Mouse (Mus musculus) cortical plate, adult 2 months (tissue): ENCODE measurements at regions not wholly inside any gene's neighbourhood (a gene's known extent, or its start where the extent isn't known, plus 50 kb on each side); places are given as distances from the start of the nearest gene placed in this dataset.

Experiments
- H3K27ac ChIP-seq: fragments of 200-500 bp; 2 replicates; pipeline ENCODE4 v1.5.1; 2012; ENCODE audit warnings: low read length, control low read depth, inconsistent platforms; ENCODE audit not compliant: insufficient read depth
- H3K4me1 ChIP-seq: fragments of 200-500 bp; 2 replicates; pipeline ENCODE4 v1.6.1; 2011; ENCODE audit warnings: low read length; ENCODE audit not compliant: control insufficient read depth, insufficient read depth
- H3K4me3 ChIP-seq: fragments of 200-500 bp; 2 replicates; pipeline ENCODE4 v1.5.1; 2011; ENCODE audit warnings: mild to moderate bottlenecking, low read length, control low read depth; ENCODE audit not compliant: insufficient read depth
- CTCF ChIP-seq: fragments of 200-500 bp; IDR thresholded peaks from 2 replicates; pipeline ENCODE4 v1.5.1; 2011; ENCODE audit warnings: mild to moderate bottlenecking, control low read depth, low read length; ENCODE audit not compliant: insufficient read depth; ENCODE audit errors: extremely low read depth
- POLR2A ChIP-seq: fragments of 200-500 bp; IDR thresholded peaks from 2 replicates; pipeline ENCODE4 v1.6.1; 2011; ENCODE audit warnings: mild to moderate bottlenecking, low read length, control low read depth; ENCODE audit not compliant: insufficient read depth; ENCODE audit errors: extremely low read depth

DNA sequence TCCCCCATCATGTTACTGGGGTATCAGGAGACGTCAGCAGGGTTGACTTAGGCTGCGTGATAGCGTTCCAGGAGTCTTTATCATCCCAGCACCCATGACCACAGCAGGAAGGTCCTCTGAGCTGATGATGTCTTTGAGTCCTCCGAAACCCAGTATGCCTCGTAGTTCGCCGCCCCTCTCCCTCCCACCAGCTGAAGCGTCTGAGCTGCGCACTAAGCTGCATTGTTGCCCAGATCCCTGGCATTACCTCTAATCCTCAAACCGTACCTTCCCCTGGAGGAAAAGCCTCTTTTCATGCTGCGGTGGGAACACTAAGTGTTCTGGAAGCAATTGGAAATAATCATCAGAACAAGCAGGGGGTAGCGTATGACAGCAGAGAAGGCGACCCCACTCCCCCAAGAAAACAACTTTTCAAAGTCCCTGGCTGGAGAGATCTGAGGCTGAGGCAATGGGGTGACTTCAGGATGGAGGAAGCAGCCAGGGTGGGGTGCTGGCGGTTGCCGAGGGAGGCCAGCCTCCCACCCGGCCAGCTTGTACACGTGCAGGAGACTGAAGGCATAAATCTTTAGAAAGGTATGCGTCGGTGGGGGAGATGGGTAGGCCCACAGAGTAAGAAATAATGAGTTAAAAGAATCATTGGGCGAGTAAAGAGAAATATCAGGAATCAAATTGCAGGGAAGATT lies 93.7 kb upstream of the Lrfn2 start:
- Histone ChIP-seq H3K4me1 (no peaks in the 10 kb centered on the region; the same call in 1 of the 2 replicates), H3K27ac (no peak overlapping the region), H3K4me3 (no peak overlapping the region)
- TF ChIP-seq CTCF (no peak), POLR2A (no peak)

DNA sequence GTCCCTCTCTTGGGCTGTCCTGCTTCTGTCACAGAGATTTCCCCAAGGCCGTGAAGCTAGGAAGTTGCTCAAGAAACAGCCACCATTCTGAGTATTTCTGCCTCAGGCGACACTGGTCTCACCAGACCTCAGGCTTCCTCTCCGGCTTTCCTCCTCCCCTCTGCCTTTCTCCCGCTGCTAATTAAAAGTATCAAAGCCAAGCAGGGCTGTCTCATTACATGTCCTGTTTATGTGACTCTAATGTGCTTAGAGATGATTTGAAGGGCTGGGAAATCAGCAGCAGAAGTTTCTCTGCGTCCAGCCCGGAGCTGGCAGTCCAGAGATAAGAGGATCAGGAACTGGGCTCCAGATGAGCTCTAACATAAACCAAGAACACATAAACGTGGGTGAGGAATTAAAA lies 84.3 kb upstream of the Lrfn2 start:
- H3K4me1 ChIP-seq, result no peaks in the 10 kb centered on the region
- no peak overlapping the region for H3K4me3 ChIP-seq
- no peak overlapping the region for H3K27ac ChIP-seq
- TF ChIP-seq CTCF (no peak), POLR2A (no peak)

- TF ChIP-seq CTCF (no peak), POLR2A (no peak)
- no peak overlapping the region for H3K27ac ChIP-seq
- H3K4me3 ChIP-seq, result no peak overlapping the region
- no peaks in the 10 kb centered on the region for H3K4me1 ChIP-seq
Observed at GRCm38 (mm10) chr17:48850910-48851309, 81.3 kb upstream of the Lrfn2 start.

DNA sequence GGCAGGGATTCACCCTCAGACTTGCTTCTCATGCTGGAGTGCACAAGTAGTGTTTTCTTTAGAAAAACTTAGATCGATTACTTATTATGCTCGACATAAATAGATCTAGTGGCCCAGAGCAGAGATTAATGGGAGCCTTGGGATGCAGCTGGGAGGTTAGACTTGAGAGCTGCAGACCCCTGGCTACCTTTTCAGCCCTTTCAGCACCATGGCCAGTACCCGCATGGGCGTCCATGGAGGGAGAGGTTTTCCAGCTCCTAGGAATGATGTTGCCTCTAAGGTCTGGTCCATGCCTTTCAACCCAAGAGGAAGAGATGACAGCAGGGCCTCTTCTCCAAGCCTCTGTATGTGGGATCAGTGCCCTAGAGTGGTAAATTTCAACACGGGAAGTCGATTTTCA lies 73.3 kb upstream of the Lrfn2 start:
- TF ChIP-seq POLR2A, result no peak
- TF ChIP-seq CTCF, result no peak
- Histone ChIP-seq H3K27ac (no peak overlapping the region), H3K4me1 (no peaks in the 10 kb centered on the region), H3K4me3 (no peak overlapping the region)

DNA sequence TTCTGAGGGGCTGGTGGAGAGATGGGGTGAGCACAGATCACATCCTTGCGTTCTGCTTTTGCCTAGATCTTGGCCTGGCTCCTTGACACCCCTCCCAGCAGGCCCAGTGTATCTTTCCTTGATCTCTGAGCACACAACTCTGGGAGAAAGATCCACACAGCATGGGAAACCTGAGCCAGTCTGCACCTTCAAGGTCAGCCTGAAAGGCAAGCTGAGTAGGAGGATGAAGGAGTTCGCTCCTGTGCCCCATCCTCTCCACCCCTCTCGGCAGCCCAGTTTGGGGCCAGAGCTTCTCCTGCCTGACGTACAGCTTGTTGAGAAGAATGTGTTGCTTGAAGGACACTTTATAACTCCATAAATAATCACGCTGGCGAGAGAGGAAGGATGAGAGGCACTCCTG lies 61.7 kb upstream of the Lrfn2 start:
- TF ChIP-seq POLR2A (no peak), CTCF (no peak)
- H3K4me3 ChIP-seq, result no peak overlapping the region
- H3K4me1 ChIP-seq, result no peaks in the 10 kb centered on the region
- no peak overlapping the region for H3K27ac ChIP-seq

DNA sequence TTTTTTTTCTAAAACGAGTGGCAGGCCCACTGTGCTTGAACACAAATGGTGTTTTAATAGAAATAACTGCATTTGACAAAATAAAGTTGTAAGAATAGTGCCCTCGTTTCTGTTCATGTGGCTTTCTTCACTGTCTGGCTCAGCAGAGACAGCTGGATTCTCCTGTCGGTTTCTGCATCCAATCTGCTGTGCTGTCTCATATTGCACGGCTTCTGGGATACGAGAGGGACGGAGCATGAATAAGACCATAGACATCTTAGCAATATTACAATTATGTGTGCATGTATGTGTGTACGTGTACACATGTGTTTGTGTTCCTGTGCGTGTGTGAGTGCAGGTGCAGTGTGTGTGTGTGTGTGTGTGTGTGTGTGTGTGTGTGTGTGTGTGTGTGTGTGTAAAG lies 54.7 kb upstream of the Lrfn2 start:
- H3K4me3 ChIP-seq, result no peak overlapping the region
- H3K27ac ChIP-seq, result no peak overlapping the region
- H3K4me1 ChIP-seq, result no peaks in the 10 kb centered on the region
- no peak for TF ChIP-seq CTCF
- no peak for TF ChIP-seq POLR2A

DNA sequence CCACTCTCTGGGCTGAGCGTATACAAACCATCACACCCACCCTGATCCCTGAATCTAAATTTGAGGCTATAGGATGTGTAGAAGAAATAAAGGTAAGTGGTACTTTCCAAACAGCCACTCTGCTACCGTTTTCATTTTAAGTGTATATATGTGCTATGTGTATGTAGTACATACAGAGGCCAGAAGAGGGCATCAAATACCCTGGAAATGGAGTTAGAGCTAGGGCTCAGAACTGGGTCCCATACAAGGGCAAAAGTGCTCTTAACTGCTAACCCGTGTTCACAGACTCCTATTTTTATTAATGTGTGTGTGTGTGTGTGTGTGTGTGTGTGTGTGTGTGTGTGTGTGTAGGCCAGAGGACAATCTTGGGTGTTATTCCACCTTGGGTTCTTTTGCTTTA lies 51.6 kb upstream of the Lrfn2 start:
- Histone ChIP-seq H3K27ac (no peak overlapping the region), H3K4me3 (no peak overlapping the region), H3K4me1 (no peaks in the 10 kb centered on the region)
- no peak for TF ChIP-seq CTCF
- no peak for TF ChIP-seq POLR2A

DNA sequence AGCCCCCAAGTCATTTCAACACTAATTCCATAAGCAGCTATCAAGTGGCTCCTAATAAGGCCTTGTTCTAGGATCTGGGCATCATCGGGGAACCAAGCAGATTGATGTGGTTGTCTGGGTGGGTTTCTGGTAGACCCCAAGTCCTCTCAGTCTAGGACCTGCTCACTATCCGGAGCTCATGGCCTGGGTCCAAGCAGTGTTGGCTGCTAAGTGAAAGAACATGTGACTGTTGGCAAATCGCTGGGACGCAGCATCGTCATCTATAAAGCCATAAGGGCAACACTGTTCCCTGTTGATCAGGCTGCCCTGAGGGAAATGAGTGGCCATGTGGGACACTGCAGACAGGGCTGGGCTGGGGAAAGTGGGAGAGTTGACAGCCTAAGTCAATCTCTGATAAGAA lies 50.2 kb upstream of the Lrfn2 start:
- Histone ChIP-seq H3K27ac (no peak overlapping the region), H3K4me1 (no peaks in the 10 kb centered on the region), H3K4me3 (no peak overlapping the region)
- TF ChIP-seq CTCF (no peak), POLR2A (no peak)
